Mouse (Mus musculus) cerebellum, adult (tissue): ENCODE results near the gene Gsn.

Source experiments
- ATAC-seq: cut with Nextera tagmentation; 2 replicates; pipeline ENCODE4 v1.9.2; 2017; ENCODE audit warnings: mild to moderate bottlenecking, moderate library complexity, mixed read lengths; ENCODE audit not compliant: insufficient number of reproducible peaks, low FRiP score, low TSS enrichment

Gsn gene

DNA sequence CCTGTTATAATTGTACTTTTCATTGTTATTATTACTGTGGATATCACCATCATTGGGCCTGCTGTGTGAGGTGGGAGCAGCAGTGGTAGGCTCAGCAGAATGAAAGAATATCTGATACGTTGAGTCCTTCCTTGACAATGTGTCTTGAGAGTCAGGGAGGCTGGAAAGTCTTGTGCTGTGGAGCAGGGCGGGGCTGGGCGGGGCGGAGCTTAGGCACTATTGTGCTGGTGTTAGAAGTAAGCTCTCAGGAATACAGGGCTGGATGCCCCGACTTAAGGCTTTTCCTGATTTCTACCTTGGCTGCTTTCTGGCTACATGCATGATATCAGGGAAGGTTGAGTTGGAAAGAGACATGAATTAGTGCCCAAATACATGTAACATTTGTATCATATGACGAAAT lies 3.4 kb upstream of the Gsn start:
- ATAC-seq: no peak

DNA sequence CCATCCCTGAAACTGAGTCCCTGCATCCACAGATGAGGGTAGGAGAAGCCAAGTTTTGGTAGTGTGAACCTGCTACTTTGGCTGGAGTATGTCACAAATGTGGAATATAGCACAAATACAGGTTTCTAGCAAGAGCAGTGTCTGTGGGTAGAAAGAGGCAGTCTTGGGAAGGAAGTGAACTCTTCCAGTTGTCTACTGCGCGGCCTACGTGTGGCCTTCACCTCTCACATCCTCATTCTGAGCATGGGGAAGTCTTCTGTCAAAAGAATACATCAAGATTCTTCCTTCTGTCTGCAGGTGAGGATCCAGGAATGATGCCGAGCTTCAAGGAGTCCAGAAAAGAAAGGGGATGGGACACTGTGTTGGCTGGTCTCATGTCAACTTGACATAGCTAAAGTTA lies 2.4 kb upstream of the Gsn start:
- ATAC-seq: no peak

DNA sequence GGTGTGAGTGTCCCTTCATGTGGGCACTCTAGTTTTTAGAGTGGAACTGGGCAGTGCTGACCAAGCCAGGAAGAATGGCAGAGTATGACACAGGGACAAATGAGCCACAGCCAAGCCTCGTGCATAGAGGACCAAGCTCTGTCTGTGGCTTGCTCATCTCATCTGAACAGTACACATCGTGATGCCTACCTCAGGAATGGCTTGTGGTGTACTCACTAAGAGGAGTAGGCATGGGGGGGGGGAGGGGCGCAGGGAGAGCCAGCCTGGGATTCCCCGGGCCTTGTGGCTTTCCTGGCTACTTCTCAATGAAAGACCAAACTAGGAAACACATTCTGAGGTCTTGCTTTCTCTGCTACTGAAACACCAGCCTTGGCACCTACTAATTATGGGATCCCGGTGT lies 1.2 kb upstream of the Gsn start:
- ATAC-seq: no peak

DNA sequence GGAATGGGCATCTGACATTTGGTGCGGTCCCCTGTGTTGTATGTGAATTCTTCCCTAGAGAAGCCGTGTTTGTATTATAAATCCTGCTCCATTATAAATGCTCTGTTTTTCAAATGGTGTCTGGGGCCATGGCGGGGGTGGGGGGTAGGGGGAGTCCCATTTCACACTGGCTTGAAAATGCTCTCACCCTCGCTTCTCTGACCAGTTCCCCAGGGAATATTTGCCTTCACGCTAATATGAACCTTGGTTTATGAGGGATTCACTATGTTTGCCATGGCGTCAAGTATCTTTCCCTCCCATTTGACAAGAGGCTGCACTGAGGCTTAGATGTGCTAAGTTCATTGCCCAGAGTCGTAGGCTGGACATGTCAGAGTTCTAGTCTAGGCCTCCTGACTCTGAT lies 718 bp upstream of the Gsn start:
- ATAC-seq: no peak

DNA sequence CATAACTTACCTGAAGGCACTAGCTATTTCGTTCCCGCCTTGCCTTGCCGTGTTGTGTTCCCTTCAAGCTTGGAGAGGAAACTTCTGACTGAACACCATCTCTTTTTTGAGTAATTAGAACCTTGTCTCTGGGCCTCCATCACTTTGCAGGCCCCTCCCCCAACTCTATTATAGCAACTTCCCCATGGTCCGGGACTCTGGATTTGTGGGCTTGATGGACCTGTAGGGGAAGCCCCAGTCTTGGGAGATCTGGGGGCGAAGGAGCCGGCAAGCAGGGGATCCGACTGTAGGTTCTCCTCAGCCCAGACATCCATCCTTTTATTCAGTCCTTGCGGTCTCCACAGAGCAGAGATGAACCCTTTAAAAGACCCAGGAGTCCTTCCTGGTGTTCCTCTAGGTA lies 752 bp downstream of the Gsn start:
- ATAC-seq: no peak

DNA sequence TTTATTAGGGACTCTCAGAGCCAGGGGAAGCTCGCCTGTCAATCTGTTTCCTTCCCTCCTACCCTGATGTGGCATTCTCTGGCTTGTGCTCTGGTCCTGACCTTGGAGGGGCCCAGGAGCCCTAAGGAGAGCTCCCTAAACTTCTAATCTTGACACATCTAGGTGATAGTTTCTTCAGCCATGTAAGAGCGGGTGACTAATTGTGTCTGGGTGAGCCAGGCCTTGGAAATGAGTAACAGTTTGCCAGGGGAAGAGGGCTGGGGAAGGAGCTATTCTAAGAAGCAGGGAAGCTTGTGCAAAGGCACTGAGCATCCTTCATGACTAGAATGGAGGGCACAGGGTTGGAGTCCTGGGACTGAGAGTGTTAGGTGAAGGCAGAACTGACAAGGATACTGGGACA lies 1.7 kb downstream of the Gsn start:
- no peak for ATAC-seq

DNA sequence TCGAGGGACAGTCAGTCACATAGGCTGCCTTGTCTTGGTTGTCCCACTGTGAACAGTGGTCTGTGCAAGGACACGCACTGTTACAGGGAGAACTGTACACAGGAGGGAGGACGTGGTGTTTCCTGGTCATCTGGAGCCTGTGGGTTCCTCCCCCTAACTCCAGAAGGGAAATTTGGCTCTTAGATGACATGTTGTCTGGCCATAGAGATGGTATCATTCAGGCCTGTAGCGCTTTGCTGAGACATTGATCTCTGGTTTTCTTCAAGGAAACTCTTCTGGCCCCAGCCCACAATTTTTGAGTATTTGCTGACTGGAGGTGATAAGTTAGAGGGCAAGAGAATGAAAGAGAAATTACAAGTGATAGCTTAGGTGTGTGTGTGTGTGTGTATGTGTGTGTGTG lies 2.4 kb downstream of the Gsn start:
- ATAC-seq: no peak

DNA sequence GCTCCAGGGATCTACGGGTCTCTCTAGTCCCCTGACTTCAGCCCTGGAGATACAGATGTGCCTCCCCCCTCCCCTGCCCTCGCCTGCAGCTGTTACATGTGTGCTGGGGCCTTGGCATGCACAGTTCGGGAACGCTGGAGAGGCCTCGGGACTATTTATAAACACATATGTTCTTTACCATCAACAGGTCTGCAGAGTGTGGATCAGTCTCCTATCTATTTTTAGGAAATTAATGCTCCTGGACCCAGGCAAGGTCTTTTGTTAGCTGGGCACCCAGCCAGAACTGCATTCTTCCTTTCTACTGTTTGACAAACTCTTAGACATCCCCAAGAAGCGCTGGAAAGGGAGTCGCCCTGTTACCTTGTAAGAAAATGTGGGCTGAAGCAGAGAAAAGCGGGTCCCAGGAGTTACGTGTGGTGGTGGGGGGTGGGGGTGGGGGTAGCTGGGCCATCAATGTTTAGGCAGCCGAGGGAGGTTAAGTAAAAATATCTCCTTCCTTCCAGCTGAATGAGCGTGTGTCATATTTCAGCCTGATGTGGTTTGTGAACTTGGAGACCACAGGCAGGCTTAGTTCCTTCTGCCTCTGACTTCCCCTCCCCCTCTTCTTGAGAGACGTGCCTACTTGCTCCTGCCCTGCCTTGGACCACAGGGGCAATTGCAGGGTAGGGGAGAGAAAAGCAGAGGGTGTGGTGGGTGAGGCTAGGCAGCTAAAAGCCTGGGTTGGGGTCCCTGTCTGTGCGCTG lies 3.3 kb downstream of the Gsn start:
- ATAC-seq: no peak

DNA sequence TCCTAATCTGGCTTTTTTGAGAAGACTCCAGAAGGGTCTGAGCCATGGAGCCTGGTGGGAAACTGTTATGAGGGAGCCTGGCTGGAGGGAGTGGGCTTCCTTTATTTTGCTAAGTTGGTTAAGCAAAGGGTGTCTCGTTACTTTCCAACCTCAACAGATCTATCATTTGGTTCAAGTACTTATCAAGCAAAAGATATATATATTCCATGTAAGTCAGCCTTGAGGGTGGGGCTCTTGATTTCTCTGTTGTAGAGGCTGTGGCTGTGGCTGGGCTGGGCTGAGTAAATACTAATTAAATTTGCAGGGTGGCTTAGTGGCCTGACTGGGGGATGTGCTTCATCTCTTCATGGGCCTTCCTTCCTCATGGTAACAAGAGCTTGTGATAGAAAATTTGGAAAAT lies 4.1 kb downstream of the Gsn start:
- no peak for ATAC-seq

DNA sequence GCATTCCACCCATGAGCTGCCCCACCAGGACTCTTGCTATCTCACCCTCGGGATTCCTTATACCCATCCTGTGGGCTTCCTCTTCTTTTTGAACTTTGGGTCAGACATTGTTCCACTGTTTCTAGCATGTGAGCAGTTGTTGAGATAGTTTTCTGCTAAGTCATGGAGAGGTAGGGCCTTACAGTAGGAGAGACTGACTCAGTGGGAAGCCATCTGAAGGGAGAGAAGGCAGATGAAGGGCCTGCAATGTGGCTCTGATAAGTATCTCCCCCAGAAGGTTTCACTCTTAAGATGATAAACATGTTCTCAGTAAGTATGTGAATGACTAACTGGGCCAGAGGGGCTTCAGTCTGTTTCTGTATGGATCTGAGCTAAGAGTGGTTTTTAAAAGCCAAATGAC lies 7.9 kb downstream of the Gsn start:
- ATAC-seq: no peak

DNA sequence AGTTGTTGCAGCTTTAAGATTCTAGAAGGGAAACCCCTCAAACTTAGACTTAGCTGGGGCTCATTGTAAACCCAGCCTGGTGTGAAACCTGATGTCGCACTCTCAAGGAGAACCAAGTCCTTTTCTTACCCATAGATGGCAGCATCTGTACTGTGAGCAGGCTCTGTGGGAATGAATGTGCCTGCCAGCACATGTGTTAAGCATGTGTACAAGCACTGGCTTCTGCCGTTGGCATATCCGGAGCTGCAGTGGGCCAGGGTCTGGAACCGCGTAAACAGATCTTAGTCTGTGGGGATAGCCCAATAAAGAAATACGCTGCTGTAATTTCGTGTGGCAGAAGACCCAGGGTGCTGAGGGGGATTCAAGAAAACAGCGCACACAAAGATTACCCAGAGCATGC lies 9.1 kb downstream of the Gsn start:
- no peak for ATAC-seq

DNA sequence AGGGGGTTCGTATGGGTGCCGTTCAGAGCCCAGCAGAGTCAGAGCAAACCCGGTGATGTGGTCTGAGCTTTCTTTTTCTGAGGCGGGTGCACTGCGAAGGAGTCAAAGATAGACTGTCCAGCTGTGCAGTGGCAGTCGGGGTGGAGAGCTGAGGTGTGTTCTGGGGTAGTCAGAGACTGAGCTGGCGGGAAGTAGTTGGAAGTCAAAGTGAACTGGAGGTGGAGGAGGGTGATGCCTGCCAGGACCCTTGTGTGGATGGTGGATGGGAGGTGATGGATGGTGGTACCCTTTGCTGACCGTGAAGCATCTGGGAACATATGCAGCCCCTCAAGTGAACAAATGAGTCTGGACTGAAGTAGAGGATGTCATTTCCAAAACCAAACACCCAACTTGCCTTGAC lies 9.6 kb downstream of the Gsn start:
- ATAC-seq: no peak

DNA sequence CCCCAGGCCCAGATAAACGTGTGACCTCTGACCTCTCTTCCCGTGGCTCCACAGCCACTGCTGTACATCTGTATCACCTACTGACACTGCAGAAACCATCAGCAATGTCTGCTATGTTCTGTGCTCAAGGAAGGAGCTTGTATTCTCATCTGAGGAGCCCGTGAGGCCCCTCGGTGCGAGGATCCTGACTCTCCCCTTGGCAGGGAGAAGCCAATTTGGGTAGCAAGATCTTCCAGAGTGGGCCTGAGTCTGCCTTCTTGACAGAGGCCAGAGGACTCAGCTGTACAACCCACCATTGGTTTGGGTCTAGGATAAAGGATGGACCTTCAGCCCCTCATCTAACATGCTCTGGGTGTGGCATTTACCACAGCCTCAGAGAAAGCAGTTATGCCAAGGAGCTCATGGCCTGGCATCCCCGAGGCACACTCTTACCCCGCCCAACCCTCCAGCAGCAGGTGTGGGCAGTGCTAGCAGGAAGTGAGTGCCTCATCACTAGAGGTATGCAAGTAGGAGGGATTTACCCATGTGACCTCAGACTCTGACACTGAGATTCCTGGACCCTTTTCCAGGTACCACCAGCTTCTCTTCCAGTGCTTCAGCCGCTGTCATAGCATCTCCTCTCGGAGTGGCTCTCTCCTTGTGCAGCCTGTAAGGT lies 10.2 kb downstream of the Gsn start:
- ATAC-seq: no peak

DNA sequence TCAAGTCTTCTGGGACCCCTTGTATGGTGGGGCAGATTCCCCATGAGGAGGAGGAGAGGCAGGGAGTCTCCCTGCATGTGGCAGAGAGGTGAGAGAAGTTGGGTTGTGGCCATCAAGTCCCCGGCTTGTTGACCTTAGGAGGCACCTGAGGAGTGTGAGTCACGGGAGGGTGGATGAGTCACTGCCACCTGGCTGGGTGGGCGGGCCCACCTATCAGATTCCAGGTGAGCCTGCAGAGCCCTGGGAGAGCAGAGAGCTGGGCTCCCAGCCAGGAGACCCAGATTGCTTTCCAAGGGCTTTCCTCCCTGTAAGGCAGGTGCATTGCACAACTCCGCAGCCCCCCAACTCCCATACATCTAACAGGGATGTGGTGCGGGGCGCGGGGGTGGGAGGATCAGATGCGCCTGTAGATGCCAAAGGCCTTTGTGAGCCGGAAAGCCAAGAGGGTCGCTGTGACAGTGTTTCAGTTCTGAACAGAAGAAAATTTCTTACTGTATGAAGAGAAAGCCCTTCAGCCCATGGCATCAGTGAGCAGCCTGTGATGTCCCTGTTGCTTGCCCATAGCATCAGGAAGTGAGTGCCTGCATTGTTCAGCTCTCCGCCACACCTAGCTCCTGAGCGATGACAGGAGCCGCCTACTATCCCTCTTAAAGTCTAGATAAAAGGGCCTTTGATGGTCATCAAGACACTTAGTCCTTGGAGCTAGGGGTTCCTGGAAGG lies 11.1 kb downstream of the Gsn start:
- ATAC-seq: no peak

DNA sequence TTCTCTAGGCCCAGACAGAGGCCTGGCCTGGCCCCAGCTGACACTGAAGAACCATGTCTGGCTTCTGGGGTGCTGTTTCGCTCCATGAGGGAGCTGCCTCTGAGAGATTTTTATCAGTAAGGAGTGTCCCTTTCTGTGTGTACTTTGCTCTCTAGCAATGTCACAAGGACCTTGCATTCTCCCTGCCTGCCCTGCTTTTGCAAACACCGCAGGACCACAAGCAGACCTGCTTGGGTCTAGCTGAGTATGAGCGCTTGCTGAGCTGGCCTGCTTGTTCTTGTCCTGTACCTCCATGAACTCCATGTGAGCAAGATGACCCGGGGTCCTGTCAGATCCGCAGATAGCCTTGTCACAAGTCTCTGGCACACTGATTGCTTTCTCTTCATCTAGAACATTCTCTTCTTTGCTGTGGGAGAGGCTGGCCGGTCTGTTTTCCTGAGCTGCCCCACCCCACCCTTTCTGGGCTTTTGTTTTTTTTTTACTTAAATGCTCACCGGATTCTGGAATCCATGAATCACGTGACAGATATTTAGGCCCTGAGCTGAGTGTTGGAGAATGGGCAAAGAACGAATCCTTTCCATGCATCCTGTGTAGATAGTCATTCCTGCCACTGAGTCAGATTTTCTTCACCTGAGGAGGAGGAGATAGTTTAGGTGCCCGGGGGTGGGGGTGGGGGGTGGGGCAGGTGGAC lies 11.8 kb downstream of the Gsn start:
- ATAC-seq: no peak

DNA sequence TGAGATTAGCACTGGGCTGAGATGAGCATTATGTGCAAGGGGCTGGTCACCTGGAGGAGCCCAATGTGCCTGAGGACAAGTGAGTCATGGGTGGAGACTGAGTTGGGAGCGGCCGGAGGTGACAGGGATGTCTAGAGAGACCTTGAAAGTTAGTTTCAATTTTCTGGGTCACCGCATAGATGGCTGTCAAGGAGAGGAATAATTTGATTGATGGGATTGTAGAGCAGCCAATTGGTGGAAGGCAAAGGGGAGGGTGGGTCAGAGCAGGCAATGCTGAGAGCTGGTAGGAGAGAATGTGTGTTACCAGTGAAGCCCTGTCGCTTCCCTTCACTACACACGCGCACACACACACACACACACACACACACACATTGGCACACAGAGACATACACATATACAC lies 13.0 kb downstream of the Gsn start:
- ATAC-seq: no peak

DNA sequence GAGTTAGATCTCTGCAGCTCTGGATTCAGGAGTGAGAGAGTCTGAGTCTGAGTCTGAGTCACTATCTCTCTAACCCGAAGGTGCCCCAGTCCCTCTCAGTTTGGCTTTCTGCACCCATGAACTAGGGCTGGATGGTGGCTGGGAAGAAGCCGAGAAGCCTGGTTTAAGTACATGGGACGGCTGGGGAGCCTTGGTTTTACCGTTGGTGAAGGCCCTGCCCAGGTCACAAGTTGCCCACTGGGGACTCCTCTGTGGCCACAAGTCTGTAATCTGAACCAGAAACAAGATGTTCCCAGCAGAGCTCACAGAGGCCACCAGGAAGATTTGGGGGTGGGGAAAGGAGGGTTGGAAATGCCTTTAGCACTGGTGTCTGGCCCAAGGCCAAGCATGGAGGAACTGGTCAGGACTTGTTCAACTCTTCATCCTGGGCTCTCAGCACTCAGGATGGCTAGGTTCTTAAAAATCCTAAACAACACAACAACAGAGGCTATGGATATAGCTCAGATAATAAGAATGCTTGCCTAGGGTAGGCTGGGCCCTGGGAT lies 13.6 kb downstream of the Gsn start:
- no peak for ATAC-seq

DNA sequence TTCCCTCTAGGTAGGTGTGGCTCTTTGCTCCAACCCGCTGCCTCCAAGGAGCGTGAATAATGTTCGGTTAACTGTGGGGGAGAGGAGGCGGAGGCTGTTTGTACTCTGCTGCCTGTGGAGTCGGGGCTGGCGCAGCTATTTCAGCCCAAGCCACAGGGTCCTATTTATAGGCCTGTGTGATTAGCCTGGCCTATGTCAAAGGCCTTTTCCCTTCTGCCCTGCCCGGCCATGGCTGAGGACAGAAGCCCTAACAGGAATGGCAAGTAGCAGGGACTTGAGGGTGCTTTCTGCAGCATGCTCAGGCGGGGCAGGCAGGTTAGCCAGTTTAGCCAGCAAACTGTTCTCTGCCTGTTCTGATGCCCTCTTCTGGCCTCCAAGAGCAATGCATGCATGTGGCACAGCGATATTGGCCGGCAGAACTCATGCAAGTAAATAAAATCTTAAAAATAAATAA lies 14.4 kb downstream of the Gsn start:
- 0 out of 2 replicates have a peak, but pooled peaks have one; percentile 29 for ATAC-seq

DNA sequence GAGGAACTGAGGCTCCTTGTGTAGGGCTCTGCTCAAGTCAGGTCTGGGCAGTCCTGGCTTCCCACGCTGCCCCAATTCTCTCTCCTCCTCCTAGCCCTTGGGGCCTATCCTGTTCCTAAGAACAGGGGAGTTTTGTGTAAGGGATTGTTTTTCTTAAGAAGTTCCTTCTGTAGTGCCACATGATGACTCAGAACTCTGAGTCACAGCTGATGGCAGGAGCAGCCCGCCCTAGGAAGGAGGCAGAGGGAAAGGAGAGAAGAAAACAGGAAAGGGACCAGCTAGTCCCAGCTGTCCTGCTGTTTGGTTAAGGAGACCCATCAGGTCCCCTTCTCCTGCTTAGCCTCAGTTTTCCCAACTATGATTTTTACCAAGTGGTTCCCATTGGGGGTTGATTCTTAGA lies 15.6 kb downstream of the Gsn start:
- no peak for ATAC-seq

DNA sequence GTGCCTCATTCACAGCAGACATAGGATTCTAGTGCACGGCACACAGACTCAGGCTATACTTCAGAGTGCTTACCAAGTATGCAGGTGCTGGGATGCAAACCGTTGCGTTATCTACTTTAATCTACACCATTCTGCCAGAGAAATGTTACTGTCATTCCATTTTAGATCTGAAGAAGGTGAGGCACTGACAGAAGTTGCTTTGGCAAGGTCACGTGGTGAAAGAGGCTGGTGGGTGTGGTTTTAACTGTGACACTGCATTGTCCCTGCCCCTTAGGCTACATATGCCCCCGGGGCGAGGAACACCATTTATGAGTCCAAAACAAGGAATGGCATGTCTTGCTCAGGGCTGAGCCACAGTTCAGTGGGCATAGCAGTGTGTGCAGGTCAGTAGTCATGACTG lies 16.7 kb downstream of the Gsn start:
- ATAC-seq: no peak

DNA sequence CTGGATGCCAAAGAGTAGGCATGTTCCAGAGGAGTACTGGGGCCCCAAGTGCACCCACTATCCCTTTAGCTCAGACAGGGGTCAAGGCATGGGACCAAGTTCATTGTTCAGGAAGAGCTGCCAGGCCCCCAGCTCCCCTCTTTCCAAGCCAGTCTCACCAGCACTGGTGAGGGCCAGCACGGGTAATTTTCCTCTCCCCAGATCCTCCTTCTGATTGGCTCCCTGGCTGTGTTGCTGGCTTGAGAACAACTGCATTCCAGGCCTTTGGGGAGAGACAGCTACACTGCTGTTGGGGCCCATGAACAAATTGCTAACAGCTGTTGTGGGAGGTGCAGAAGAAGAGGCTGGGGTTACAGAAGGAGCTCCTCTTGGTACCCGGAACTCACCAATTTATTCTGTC lies 17.4 kb downstream of the Gsn start:
- no peak for ATAC-seq
